Mouse (Mus musculus) adrenal gland, adult (tissue): ENCODE measurements at regions not wholly inside any gene's neighbourhood (a gene's known extent, or its start where the extent isn't known, plus 50 kb on each side); places are given as distances from the start of the nearest gene placed in this dataset.

Experiments used
- DNase-seq, 2 experiments: peaks; one replicate each; pipeline ENCODE4 v3.0.0; 2022 to 2023; ENCODE audit warnings: low spot score in 1 of 2; ENCODE audit not compliant: inconsistent age in 2 of 2

DNA sequence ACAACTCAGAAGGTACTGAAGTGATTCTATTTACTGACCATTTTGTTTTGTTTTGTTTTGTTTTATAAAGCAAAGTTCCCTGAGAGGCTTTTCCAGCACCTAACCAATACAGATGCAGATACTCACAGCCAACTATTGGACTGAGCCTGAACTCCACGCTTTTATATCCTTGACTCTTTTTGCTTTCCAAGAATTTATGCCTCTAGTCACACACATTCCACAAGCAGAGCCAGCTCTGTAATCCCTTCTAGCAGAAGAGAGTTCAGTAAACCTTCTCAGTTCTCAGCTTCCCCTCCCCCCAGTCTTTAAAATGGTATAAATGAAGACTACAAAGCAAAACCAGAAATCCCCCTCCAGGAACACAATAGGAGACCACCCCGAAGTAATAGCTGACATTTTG lies 269.0 kb upstream of the 1700003H04Rik start:
- no peak for DNase-seq

DNA sequence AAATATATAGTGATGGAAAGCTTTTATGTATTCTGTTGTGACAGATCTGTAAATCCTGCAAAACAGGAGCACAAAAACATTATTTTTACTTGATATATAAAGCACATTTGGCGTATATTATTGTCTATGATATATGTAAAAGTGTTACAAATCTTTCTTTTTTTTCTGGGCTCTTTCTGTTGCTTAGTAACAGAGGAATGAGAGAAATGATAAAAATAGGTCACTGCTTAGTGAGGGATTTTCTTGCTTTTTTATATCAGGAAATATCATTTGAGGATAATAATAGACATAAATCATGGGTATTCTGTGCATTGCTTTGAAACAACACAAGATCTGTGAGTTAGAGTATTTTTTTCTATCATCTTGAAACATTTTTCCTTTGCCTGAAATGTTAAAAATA lies 239.7 kb upstream of the 1700003H04Rik start:
- no peak for DNase-seq

DNA sequence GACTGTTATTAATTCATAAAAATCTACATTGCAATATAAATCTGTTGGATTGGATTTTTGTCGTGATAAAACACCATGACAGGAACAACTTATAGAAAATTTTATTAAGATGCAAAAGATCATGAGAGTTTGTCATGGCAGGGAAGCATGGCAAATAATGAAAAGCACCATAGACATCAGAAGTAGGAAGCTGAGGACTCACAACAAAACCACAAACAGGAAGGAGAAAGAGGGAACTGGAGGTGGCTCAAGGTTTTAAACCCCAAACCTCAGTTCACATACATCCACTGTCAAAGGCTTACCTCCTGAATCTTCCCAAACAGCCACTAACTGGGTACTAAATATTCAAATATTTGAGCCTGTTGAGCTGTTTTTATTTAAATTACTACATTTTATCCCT lies 226.0 kb upstream of the 1700003H04Rik start:
- no peak for DNase-seq

DNA sequence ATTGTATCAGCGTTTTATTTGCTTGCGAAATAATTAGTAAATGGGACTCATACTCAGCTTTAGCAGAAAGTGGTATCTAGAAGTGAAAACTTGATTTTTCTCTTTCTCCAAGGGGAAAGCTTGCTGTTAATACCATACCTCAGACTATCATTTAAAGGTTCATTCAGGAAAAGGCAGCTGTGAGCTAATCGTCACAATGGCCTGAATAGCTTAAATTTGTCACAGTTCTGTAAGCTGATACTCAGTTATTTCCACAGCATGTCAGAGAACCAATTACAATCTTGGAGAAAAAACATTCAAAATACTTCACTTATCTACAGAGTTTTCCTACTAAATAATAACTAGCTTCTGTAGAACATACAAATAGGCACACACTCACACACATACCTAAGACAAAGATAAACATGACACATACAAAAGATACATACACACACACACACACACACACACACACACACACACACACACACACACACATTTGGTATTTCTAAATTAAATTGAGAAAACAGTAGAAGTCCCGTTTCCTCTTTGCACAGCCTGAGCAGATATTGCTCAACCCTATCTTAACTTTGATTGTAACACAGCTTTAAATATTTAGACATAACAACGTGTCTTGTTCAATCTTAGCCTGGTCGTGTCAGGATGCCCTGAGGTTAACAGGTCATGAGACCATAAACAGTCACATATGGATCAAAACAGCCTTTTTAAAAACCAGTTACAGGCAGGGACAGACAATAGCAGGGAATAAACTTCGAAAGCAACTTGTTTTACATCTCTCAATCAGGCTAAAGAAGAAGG lies 208.5 kb upstream of the 1700003H04Rik start:
- DNase-seq, result no peak

DNA sequence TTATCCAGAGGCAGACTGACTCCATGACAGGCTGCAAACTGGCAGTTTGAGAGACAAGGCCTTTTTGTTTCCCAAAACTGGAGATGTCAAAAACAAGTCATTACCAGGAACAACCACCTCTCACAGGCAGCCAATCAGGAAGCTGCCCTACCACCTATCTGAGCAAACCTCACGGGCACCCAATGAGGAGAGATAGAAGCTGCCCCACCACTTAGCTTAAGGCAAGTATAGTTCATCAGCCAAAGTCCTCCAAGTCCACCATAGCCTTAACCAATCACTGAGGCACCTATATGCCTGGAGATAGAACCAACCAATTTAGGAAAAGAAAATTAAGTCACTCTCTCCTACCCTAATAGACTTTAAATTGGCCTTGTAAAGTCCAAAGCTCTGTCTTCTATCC lies 207.3 kb upstream of the 1700003H04Rik start:
- no peak for DNase-seq

DNA sequence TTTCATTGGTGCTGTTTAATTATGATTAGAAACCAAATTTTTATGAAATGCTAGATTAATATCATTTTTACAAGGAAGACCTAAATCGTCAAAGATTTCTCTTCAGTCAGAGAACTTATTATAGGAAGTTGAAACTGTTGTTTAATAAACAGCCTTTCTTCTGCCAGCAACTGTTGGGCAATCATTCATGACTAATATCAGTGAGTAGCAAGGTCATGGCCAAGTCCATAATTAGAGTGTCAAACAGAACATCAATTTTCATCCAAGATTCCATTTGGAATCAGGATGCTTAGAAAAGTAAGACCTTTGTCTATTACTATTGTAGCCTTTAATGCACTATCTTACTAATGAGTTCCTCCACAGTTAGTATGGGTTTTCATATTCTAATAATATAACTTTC lies 189.4 kb upstream of the 1700003H04Rik start:
- peak in 1 of 2 experiments; percentile 52 for DNase-seq

DNA sequence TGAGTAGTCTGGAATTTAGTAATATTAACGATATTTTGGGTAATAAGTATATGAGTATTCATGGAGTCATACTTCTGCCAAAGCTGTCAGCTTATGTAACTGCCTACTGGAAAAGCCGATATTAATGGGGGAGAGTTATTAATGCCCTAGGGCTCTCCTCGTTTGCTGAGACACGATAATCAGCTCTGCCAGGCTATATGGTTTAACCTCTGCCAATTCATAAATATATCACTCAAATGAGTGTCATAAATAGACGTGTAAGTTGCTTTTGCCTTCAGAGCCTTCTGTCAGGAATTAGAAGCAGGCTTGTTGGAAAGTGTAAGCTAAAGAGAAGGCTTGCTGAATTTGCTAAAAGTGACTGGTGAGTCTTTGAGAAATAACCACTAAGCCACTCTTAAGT lies 188.4 kb upstream of the 1700003H04Rik start:
- no peak for DNase-seq

DNA sequence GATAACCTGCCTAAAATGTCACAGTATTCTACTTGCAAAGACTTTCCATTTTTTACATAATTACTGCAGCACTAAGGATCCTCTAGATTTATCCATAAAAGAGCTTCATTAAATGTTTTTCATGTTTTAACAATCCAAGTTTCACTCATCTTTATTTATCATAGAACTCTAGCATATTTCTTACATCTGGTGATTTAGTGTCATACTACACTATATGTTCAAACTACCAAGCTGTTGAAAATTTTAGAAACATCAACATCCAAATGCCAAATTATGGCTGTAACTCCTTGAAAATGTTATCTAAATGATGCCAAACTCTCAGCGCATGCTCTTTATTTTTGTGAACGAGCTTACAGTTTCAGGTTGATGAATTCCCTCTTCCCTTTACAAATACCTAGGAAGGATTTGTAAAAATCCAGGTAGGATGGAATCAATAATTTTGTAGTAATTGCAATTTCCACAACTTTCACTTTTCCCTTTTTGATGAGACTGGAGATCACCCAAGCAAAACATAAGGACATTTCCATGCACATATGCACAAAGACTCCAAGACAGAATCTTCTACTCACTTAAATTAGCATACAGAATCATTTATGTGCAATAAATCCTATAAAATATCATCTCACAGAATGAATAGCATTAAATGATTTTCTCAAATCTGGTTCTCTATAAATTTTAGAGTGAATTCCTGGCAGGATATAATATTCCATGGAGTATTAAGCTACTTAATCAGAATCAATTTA lies 175.0 kb upstream of the 1700003H04Rik start:
- DNase-seq, result no peak

DNA sequence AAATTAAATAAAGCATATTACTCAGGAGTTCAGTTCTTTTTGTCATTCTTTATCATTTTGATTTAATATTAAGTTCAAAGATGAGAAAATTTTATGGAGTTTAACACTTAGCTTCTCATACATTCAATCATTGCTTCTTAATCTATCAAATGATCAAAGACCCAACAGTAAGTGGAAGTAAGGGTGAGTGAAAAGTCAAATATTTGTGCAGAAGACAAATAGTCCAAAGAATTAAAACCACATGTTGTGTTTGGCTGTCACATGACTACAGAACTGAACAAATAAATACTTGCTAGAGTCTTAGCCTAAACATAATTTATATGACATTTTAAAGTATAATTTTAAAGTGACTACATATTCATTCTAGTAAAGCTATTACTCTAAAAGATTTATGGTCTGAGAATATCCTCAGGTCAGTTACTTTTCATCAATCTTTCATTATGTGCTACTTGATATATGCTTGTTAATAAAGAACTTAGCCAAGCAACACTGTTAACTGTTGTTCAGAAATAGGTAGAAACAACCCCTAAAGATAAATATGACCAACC lies 171.7 kb upstream of the 1700003H04Rik start:
- no peak for DNase-seq

DNA sequence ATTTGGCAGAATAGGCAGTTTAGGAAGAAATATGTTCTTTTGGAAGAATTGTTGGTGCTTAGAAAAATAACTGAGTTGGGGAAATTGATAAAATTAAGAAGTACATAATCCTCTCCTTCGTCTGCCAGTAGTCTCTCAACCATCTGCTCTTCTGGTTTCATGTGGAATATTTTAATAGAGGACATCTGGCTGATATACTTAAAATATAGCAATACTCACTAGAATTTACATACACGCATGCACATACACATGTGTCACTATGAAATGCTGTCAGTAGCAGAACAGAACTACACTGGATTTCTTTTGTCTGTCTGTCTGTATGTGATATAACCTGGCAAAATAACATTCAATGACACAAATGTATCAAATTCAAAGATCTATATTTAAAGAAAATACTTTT lies 168.4 kb upstream of the 1700003H04Rik start:
- no peak for DNase-seq

DNA sequence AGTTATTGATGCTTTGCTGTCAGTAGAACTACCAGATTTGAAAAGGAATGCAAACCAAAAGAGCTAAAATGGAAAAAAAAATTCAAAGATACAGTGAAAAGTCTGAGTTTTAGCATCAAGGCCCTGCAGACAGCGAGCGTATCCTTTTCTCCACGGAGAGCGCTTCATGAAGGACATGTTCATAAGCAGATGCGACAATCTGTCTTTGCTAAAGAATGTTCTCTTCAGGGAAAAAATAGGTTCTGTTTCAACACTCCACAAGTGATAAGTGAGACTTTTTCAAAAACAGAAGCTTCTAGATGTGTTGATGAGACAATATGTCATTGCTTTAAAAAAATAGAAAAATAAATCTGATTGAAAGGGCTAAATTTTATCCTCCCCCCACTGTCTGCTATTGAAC lies 147.4 kb upstream of the 1700003H04Rik start:
- DNase-seq, result no peak

DNA sequence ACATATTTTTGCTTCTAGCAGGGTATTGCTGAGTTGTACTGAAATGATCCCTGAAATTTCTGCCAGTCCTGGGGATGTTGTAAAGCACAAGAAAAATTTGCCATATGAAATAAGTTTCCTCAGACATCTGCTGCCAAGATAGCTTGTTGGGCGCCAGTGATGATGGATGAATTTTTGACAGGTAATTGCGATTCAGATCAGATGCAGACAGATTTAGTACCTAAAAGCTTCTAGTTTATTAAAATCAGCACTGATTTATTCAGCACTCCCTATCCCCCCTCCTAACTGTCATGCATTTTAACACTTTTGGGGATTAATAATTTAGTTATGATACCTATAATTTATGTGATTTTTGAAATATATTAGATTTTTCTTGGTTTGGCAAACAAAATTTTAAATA lies 131.3 kb upstream of the 1700003H04Rik start:
- DNase-seq, result no peak

DNA sequence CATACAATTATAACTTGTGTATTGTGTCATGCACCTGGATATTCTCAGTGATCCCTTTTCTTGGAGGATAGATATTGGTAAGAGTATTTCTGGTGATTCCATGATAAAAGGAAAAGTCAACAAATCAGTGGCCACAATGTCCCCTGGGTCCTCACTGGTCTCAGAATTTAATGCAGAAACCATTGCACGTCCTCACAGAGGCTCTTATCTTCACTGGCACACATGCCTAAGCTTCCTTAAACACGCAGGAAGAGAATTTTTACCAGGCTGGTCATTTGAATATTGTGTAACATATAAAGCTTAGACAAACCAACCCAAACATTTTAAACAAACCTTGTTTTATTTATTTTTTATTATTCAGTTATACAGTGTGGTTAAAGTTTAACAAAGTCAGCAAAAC lies 92.7 kb upstream of the 1700003H04Rik start:
- no peak for DNase-seq

DNA sequence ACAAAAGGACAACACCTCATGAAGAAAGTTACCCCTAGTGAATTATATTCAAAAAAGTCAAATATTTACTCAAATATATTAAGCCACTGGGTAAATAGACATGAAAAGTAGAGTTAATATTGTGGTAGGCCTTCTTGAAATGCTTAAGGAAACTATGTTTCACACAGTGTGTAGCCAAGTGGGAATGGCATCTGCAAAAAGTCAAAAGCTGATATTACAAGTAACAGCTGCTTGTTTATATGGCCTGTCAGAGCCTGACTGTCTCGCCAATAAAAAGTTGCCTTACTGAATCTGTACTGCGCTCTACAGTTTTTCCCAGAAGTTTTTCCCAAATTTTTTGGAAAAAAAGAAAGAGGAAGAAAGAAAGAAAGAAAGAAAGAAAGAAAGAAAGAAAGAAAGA lies 77.3 kb upstream of the 1700003H04Rik start:
- no peak for DNase-seq

DNA sequence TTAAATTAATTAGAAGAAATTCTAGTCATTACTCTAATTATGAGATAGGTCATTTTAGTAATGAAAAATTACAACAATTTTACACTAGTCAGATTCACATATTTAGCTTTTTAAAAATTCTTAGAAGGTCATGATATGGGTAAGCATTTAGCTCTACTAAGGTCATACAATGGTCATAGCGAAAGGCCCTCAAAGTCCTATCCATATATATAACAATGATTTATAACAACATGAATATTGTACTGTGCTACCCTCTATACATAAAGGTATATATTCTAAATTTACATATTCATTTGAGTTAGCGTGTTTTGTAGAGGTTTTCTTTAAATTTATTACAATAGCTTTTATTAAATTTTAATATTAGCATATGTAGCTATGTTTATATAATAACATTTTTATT lies 52.5 kb upstream of the 1700003H04Rik start:
- DNase-seq, result no peak
